Mouse (Mus musculus) urinary bladder, postnatal 25 days (tissue): ENCODE measurements around the gene Ccdc6.
"Not testable (repeated sequence)": the region's sequence is repeated elsewhere in the genome, so short reads cannot be mapped to it uniquely, and the experiment has no call there.

Experiments
- DNase-seq: peaks from one replicate; pipeline ENCODE4 v3.0.0; 2022; ENCODE audit warnings: low spot score

The Ccdc6 gene

DNA sequence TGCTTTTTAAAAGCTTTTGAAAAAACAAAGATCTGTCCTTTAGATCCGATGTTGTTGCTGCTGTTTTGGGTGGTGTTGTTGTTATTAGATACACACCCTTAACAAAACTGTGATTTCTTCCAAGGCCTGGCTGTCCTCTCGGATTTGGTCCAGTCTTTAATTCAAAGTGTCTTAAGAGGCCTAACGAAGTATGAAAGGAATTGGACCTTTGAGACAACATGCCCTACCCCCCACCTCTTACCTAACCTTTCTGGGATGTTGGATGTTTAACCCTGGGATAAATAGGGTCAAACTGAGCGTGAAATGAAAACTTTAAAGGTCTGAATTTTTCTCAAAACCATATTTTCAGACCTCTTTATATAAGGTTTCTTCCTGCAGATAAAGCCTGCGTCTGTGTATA, 124.0 kb downstream of the Ccdc6 start:
- no peak for DNase-seq

DNA sequence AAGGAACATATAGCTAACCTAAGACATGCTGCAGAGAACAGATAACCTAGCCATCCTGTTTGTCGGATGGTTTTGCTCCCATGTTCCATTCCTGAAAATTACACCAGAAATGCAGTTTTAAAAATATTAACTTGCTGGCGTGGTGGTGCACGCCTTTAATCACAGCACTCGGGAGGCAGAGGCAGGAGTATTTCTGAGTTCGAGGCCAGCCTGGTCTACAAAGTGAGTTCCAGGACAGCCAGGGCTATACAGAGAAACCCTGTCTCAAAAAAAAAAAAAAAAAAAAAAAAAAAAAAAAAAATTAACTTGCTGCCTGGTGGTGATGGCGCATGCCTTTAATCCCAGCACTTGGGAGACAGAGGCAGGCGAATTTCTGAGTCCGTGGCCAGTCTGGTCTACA, 125.3 kb downstream of the Ccdc6 start:
- not testable (repeated sequence) for DNase-seq

DNA sequence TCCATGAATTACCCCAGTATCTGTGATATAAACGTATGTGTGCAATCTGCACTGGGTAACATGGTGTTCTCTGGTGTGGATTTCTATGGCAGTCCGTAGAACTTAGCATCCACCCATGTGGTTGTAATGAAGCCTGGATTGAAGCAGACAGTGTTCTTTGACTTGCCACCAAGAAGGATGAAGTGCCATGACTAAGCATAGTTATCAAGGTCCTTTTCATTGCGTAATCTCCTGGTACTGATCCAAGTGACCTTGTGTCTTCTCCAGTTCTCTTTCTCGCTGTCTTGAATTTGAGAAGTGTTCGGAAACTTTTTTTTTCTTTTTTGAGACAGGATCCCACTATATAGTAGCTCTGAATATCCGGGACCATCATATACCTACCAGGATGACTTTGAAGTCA, 127.7 kb downstream of the Ccdc6 start:
- DNase-seq = no peak

DNA sequence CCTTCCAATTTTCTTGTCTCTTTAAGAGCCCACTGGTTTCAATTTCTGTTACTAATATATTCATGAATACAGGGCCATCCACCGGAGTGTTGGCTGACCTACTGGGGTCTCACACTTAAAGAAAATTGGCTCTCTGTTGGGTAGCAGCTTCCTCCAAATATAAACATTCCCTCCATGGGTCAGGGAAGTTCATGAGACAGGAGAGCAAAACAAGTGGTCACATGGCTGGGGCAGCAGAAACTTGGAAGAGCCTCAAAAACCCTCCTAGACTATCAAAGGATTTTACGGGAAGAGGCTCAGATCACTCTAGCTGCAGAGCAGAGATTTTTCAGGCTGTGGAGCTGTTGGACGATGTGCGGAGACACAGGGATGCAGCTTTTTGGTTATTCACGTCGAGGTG, 128.8 kb downstream of the Ccdc6 start:
- no peak for DNase-seq

DNA sequence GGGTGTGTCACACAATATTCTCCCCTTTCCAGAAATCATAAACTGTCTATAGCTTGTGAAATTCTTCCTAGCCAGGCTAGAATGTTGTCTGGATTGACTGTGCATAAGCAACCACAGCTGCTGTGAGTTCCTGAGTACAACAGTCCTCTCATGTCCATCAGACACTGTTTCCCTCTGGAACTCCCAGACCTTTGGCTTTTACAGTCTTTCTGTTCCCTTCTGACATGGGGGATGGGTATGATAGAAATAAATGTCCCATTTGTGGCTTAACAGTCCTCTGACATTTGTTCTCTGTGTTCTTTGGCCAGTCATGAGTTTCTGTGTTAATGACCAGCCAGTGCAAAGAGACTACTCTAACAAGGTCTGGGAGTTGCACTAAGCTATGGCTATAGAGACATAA, 129.7 kb downstream of the Ccdc6 start:
- DNase-seq = no peak

DNA sequence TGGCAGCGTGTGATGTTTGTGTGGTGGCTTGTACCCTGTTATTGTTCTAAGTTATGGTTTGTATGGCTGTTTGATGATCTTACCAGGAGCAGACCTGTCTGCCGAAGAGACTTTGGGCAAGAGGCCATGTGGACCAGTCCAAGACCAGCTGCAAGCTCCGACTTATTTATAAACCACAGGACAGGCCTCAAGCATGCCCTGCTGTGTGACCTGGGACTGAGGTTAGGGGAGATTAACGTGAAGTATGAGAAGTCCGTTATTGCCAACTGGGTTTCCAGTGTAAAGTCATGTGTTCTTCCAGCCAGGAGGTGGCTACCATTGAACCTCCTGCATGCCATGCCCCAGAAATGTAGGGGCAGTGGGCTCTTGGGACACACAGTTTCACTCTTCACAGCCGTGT, 133.4 kb downstream of the Ccdc6 start:
- DNase-seq = no peak

DNA sequence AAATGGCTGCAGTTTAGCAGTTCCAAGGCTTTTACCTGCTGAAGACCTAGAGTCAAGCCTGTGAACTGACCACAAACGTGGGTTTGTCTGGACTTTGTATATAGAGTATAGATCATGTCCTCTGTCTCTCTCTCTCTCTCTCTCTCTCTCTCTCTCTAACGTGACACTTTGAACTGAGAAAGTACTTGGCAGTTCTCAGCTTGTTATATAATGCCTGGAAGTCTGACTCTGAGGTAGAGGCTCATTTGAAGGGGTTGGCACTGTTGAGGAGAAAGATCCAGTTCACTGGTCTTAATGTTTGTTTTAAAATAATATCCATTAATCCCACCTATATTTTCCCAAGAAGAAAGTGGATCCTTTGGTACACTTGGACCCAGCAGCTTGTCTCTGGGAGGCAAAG, 141.0 kb downstream of the Ccdc6 start:
- no peak for DNase-seq
